Mouse (Mus musculus) common myeloid progenitor, adult 5-6 weeks (primary cell): Measurements from ENCODE around the gene Prdx5. TPM values are rescaled to one million over a fixed set of nuclear protein-coding genes. Genes with fewer than 3 reads are reported as not detected.

Experiments used
- ATAC-seq: replicated peaks from 2 replicates; pipeline ENCODE4 v1.8.0; 2016; ENCODE audit warnings: low read depth, mild to moderate bottlenecking, moderate TSS enrichment, inconsistent platforms; ENCODE audit not compliant: poor library complexity, severe bottlenecking
- total RNA-seq: library from RNA; stranded (forward); fragments of 200-1000, 187-1606 nt; gene quantifications from 2 replicates; pipeline ENCODE4 v1.2.3, GENCODE M21; 2017

Prdx5 gene
- 131 and 139 TPM in 2 replicates for total RNA-seq

GRCm38 (mm10) chr19:6909507-6910289 lies at the start of gene Prdx5, which contains the start of gene Trmt112:
Gene Prdx5 (minus strand): TSS chr19:6910106.
Gene Trmt112 (plus strand): TSS chr19:6909698.
- peak; percentile 79 for ATAC-seq

GRCm38 (mm10) chr19:6956461-6956860 lies 46.6 kb upstream of the Prdx5 start:
- no peak for ATAC-seq

GRCm38 (mm10) chr19:6955424-6955823 lies 45.5 kb upstream of the Prdx5 start:
- no peak for ATAC-seq

- no peak for ATAC-seq
These were observed 44.1 kb upstream of the Prdx5 start for GRCm38 (mm10) chr19:6954046-6954445.

GRCm38 (mm10) chr19:6952712-6953037 lies 42.8 kb upstream of the Prdx5 start:
- ATAC-seq = no peak

- ATAC-seq = peak; percentile 24
These were observed 42.2 kb upstream of the Prdx5 start for GRCm38 (mm10) chr19:6951994-6952711.

GRCm38 (mm10) chr19:6951381-6951968 lies 41.6 kb upstream of the Prdx5 start:
- peak; percentile 81 for ATAC-seq

- 0 out of 2 replicates have a peak, but pooled peaks have one; percentile 14 for ATAC-seq
These were observed 40.8 kb upstream of the Prdx5 start for GRCm38 (mm10) chr19:6950613-6951153.

GRCm38 (mm10) chr19:6949951-6950350 lies 40.0 kb upstream of the Prdx5 start:
- ATAC-seq = no peak

GRCm38 (mm10) chr19:6949532-6949931 lies 39.6 kb upstream of the Prdx5 start:
- ATAC-seq = no peak

- no peak for ATAC-seq
These were observed 38.3 kb upstream of the Prdx5 start for GRCm38 (mm10) chr19:6948186-6948585.

GRCm38 (mm10) chr19:6947742-6948141 lies 37.8 kb upstream of the Prdx5 start:
- no peak for ATAC-seq

- no peak for ATAC-seq
These were observed 33.8 kb upstream of the Prdx5 start for GRCm38 (mm10) chr19:6943709-6944108.

GRCm38 (mm10) chr19:6942764-6943163 lies 32.9 kb upstream of the Prdx5 start:
- ATAC-seq = no peak

- peak; percentile 80 for ATAC-seq
These were observed 32.4 kb upstream of the Prdx5 start, which contains the start of gene Gpr137 for GRCm38 (mm10) chr19:6942249-6942691. Gene Gpr137 (minus strand): TSS chr19:6942480.

- peak; percentile 76 for ATAC-seq
These were observed 31.7 kb upstream of the Prdx5 start, which contains the start of gene Bad for GRCm38 (mm10) chr19:6941372-6942248. Gene Bad (plus strand): TSS chr19:6941861.

- no peak for ATAC-seq
These were observed 30.8 kb upstream of the Prdx5 start for GRCm38 (mm10) chr19:6940396-6941351.
